11 mouse cellular contexts compared by ENCODE assay signal in genomic region chr14:110824642-110825041, GRCm38 (mm10).
DNase-seq lines count a peak whose midpoint lies in the region; TF ChIP-seq lines count a peak whose summit lies in the region.
"Had no signal": no experiment of that assay in that cellular context is flagged by ENCODE, and none has a peak within 500 bp of the region (broad histone marks: within the 10 kb centered on the region; RNA-seq: fewer than 3 reads in every experiment).

No protein-coding gene starts in this region.

- no peak for TF ChIP-seq POLR2A in cerebellum, adult 2 months (IDR thresholded peaks at IDR 0.05; ENCODE audit: borderline replicate concordance, insufficient read depth, low read length)

- no peak for DNase-seq in left cerebral cortex, adult 2 months (ENCODE audit: extremely low spot score in 1 of 2, low spot score in 2 of 2)
- no peak for DNase-seq in left cerebral cortex, postnatal 4 days
- peak; percentile 2 for DNase-seq in MEL-GATA-1-ER (ENCODE audit: extremely low read depth, low read depth)
- DNase-seq in brain, embryonic 18.5 days (ENCODE audit: low read depth, low spot score): peak; percentile 22
- DNase-seq in mesoderm, embryonic 11.5 days (ENCODE audit: low read depth, low spot score): peak; percentile 4
- no peak for DNase-seq in cerebellum, adult 2 months
- no peak for DNase-seq in cerebellum, postnatal 4 days (ENCODE audit: low spot score in 2 of 2)
- DNase-seq in cerebellum, postnatal 36 days: no peak
- DNase-seq: kidney, postnatal 4 days had no signal

- H3K27ac ChIP-seq in left cerebral cortex, adult 2 months: no peak overlapping the region
- no peak overlapping the region for H3K27ac ChIP-seq in cerebellum, adult 2 months (ENCODE audit: insufficient read depth, low read length)
- H3K27ac ChIP-seq: heart, embryonic 13.5 days; liver, embryonic 12.5 days had no signal

- no peak overlapping the region for H3K4me3 ChIP-seq in left cerebral cortex, adult 2 months
- no peak overlapping the region for H3K4me3 ChIP-seq in cerebellum, adult 2 months (replicated peaks; ENCODE audit: insufficient read depth, low read depth, low read length)
- H3K4me3 ChIP-seq: heart, embryonic 13.5 days; liver, embryonic 12.5 days had no signal

- TF ChIP-seq CTCF in left cerebral cortex, adult 2 months (IDR thresholded peaks at IDR 0.05): peak; percentile 64
- TF ChIP-seq CTCF in cerebellum, adult 2 months (IDR thresholded peaks at IDR 0.05; ENCODE audit: borderline replicate concordance, insufficient read depth, low read depth, low read length): no peak

- intact Hi-C loops in left cerebral cortex, adult 2 months (cut with DNase I): loop anchor here (5.0 kb wide), 1 partner anchor 848 kb away; no protein-coding TSS in a partner anchor
- intact Hi-C loops in left cerebral cortex, postnatal 4 days (cut with DNase I): loop anchor here (2.0 kb wide), 1 partner anchor 848 kb away; no protein-coding TSS in a partner anchor

- no peaks in the 10 kb centered on the region for H3K4me1 ChIP-seq in cerebellum, adult 2 months (ENCODE audit: control insufficient read depth, insufficient read depth, low read length)
- H3K4me1 ChIP-seq: liver, embryonic 12.5 days had no signal

- no peaks in the 10 kb centered on the region for H3K27me3 ChIP-seq in cerebellum, adult 2 months (ENCODE audit: control insufficient read depth, insufficient read depth, low read length)
- H3K27me3 ChIP-seq: heart, embryonic 13.5 days; liver, embryonic 12.5 days had no signal

Comparison
In these comparisons a context has a peak if more than half of its experiments do, and no peak if none do; other contexts are left out.
1. DNase-seq: peak in MEL-GATA-1-ER (single experiment), brain, embryonic 18.5 days (single experiment) and mesoderm, embryonic 11.5 days (single experiment); none in left cerebral cortex, adult 2 months (0 of 2), left cerebral cortex, postnatal 4 days (single experiment), cerebellum, adult 2 months (0 of 2), cerebellum, postnatal 4 days (0 of 2) and cerebellum, postnatal 36 days (0 of 2).